Mouse (Mus musculus): ENCODE data around the gene 5830473C10Rik.

- TF ChIP-seq TAL1 (IDR thresholded peaks at IDR 0.05; ENCODE audit: low read length), result no peak
- no peak for TF ChIP-seq GATA1 (IDR thresholded peaks at IDR 0.05; ENCODE audit: low read length)
These were observed 28.0 kb downstream of the 5830473C10Rik start for GRCm38 (mm10) chr5:90588708-90589595.

All from erythroblast, embryonic 14.5 days (primary cell).